36 mouse cellular contexts compared by ENCODE assay signal in the genomic region with DNA sequence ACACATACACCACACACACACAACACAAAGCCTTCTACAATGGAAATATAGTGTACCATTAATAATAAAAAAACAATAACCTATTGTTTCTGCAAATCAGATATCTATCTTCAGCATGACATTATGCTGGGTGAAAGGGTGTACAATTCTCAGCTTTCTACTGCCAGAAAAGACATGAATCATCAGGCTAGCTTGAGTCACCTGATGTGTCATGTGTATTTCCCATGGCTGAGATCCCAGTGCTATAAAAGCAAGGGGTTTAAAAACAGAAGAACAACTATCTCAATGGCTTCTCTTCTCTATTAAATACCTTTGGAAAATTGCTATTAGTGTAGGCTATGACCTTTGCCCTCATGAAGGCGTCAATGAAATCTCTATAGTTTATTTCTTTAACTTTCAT.
DNase-seq lines count a peak whose midpoint lies in the region; ATAC-seq and TF ChIP-seq lines count a peak whose summit lies in the region.
"Had no signal": no experiment of that assay in that cellular context is flagged by ENCODE, and none has a peak within 500 bp of the region (broad histone marks: within the 10 kb centered on the region; RNA-seq: fewer than 3 reads in every experiment).

No protein-coding gene starts in this region.

- DNase-seq in 3T3-L1 (ENCODE audit: low read depth, low spot score) (peak; percentile 92), NIH3T3 (ENCODE audit: low read depth) (peak; percentile 83)
- DNase-seq in fibroblast of lung, adult 2 months (ENCODE audit: low read depth), result peak; percentile 65
- no peak for DNase-seq in forebrain, postnatal 0 days
- DNase-seq in heart, adult 2 months, result no peak
- DNase-seq: adrenal gland, postnatal 10 days; B cell, adult 2 months; cerebellum, adult 2 months; cerebellum, postnatal 14 days; gastrocnemius, postnatal 14 days; heart, adult 11 months; heart, postnatal 4 days; kidney, adult 18-20 months; kidney, postnatal 10 days; layer of hippocampus, postnatal 36 days; liver; lung, adult 2 months; lung, postnatal 10 days; right cerebral cortex, postnatal 25 days; spleen, adult 18-20 months; thymus, adult 18-20 months; thymus, postnatal 25 days had no signal

- no peak for TF ChIP-seq EP300 in heart, adult 2 months (IDR thresholded peaks at IDR 0.05; ENCODE audit: insufficient read depth, low read depth, low read length)

- no peak overlapping the region for H3K9ac ChIP-seq in intestine, postnatal 0 days (ENCODE audit: low read depth, low read length)
- H3K9ac ChIP-seq in intestine, embryonic 16.5 days (ENCODE audit: low read depth, low read length), result no peak overlapping the region
- H3K9ac ChIP-seq in forebrain, postnatal 0 days, result no peak overlapping the region
- no peak overlapping the region for H3K9ac ChIP-seq in heart, adult 2 months (ENCODE audit: low read depth, low read length)
- H3K9ac ChIP-seq: embryonic facial prominence, embryonic 15.5 days; heart, embryonic 12.5 days; hindbrain, embryonic 13.5 days; liver, embryonic 14.5 days; midbrain, embryonic 15.5 days had no signal

- H3K4me3 ChIP-seq in intestine, postnatal 0 days (ENCODE audit: low read depth, low read length), result no peak overlapping the region
- H3K4me3 ChIP-seq in intestine, embryonic 16.5 days (ENCODE audit: low read length), result no peak overlapping the region
- H3K4me3 ChIP-seq in forebrain, postnatal 0 days (ENCODE audit: low read depth, low read length), result no peak overlapping the region
- no peak overlapping the region for H3K4me3 ChIP-seq in heart, adult 2 months
- H3K4me3 ChIP-seq: embryonic facial prominence, embryonic 10.5 days; embryonic facial prominence, embryonic 15.5 days; forebrain, embryonic 10.5 days; heart, embryonic 12.5 days; hindbrain, embryonic 13.5 days; midbrain, embryonic 15.5 days had no signal

- no peak for TF ChIP-seq CTCF in intestine, postnatal 0 days (IDR thresholded peaks at IDR 0.05; ENCODE audit: low read depth)
- no peak for TF ChIP-seq CTCF in forebrain, postnatal 0 days (IDR thresholded peaks at IDR 0.05; ENCODE audit: low read depth)
- no peak for TF ChIP-seq CTCF in heart, adult 2 months (IDR thresholded peaks at IDR 0.05)

- H3K36me3 ChIP-seq in intestine, postnatal 0 days (ENCODE audit: control insufficient read depth, insufficient read depth), result no peaks in the 10 kb centered on the region
- no peaks in the 10 kb centered on the region for H3K36me3 ChIP-seq in intestine, embryonic 16.5 days (ENCODE audit: control insufficient read depth, insufficient read depth, low read length)
- no peaks in the 10 kb centered on the region for H3K36me3 ChIP-seq in forebrain, postnatal 0 days (ENCODE audit: insufficient read depth)
- H3K36me3 ChIP-seq in heart, adult 2 months (ENCODE audit: control insufficient read depth, insufficient read depth, low read length), result no peaks in the 10 kb centered on the region
- H3K36me3 ChIP-seq: embryonic facial prominence, embryonic 10.5 days; embryonic facial prominence, embryonic 15.5 days; forebrain, embryonic 10.5 days; G1E; heart, embryonic 12.5 days; hindbrain, embryonic 13.5 days; midbrain, embryonic 15.5 days had no signal

- H3K4me1 ChIP-seq in intestine, postnatal 0 days (replicated peaks; ENCODE audit: control insufficient read depth, insufficient read depth, low read length), result 0 out of 2 replicates have a peak, but pooled peaks cover 3% of the 10 kb centered on the region
- H3K4me1 ChIP-seq in intestine, embryonic 16.5 days (ENCODE audit: control insufficient read depth, insufficient read depth, low read length), result peaks cover 4% of the 10 kb centered on the region; the same call in 1 of the 2 replicates
- H3K4me1 ChIP-seq in forebrain, postnatal 0 days (ENCODE audit: insufficient read depth), result no peaks in the 10 kb centered on the region
- H3K4me1 ChIP-seq in heart, adult 2 months (ENCODE audit: control insufficient read depth, insufficient read depth, low read length), result no peaks in the 10 kb centered on the region
- H3K4me1 ChIP-seq: embryonic facial prominence, embryonic 10.5 days; embryonic facial prominence, embryonic 15.5 days; forebrain, embryonic 10.5 days; heart, embryonic 12.5 days; hindbrain, embryonic 13.5 days; midbrain, embryonic 15.5 days had no signal

- 31% methylated on average over 1 of the region's 1 CpGs for WGBS in intestine, postnatal 0 days
- 84% methylated on average over 1 of the region's 1 CpGs for WGBS in intestine, embryonic 16.5 days
- 93% methylated on average over 1 of the region's 1 CpGs for WGBS in forebrain, postnatal 0 days
- 65% methylated on average over 1 of the region's 1 CpGs for WGBS in heart, adult 2 months

- ATAC-seq in intestine, postnatal 0 days, result 0 out of 2 replicates have a peak, but pooled peaks have one; percentile 21
- no peak for ATAC-seq in intestine, embryonic 16.5 days
- ATAC-seq in forebrain, postnatal 0 days, result no peak
- no peak for ATAC-seq in granulocyte monocyte progenitor cell, adult 5-6 weeks (replicated peaks; ENCODE audit: poor library complexity, severe bottlenecking)
- ATAC-seq: activated CD4-positive, CD25-positive, alpha-beta regulatory T cell, adult 4 months; forebrain, embryonic 16.5 days; midbrain, embryonic 15.5 days had no signal

- no peaks in the 10 kb centered on the region for H3K27me3 ChIP-seq in intestine, postnatal 0 days (replicated peaks; ENCODE audit: control insufficient read depth, insufficient read depth, low read length)
- no peaks in the 10 kb centered on the region for H3K27me3 ChIP-seq in intestine, embryonic 16.5 days (replicated peaks; ENCODE audit: control insufficient read depth, insufficient read depth, low read length)
- no peaks in the 10 kb centered on the region for H3K27me3 ChIP-seq in forebrain, postnatal 0 days (ENCODE audit: insufficient read depth, low read length)
- H3K27me3 ChIP-seq in heart, adult 2 months (ENCODE audit: control insufficient read depth, insufficient read depth, low read length), result no peaks in the 10 kb centered on the region
- H3K27me3 ChIP-seq: embryonic facial prominence, embryonic 15.5 days; heart, embryonic 12.5 days; hindbrain, embryonic 13.5 days; midbrain, embryonic 15.5 days had no signal

- no peaks in the 10 kb centered on the region for H3K79me2 ChIP-seq in heart, adult 2 months (replicated peaks; ENCODE audit: control insufficient read depth, insufficient read depth, low read length)

- no peak for TF ChIP-seq POLR2A in heart, adult 2 months (IDR thresholded peaks at IDR 0.05; ENCODE audit: insufficient read depth, low read depth, low read length)

- H3K9me3 ChIP-seq in intestine, postnatal 0 days (ENCODE audit: control insufficient read depth), result no peaks in the 10 kb centered on the region
- H3K9me3 ChIP-seq in intestine, embryonic 16.5 days (ENCODE audit: control insufficient read depth, low read length), result no peaks in the 10 kb centered on the region
- no peaks in the 10 kb centered on the region for H3K9me3 ChIP-seq in forebrain, postnatal 0 days (ENCODE audit: low read length)
- H3K9me3 ChIP-seq: embryonic facial prominence, embryonic 10.5 days; embryonic facial prominence, embryonic 15.5 days; forebrain, embryonic 10.5 days; G1E; heart, embryonic 12.5 days; hindbrain, embryonic 13.5 days; midbrain, embryonic 15.5 days had no signal

- no peak overlapping the region for H3K4me2 ChIP-seq in intestine, postnatal 0 days (replicated peaks; ENCODE audit: low read depth)
- no peak overlapping the region for H3K4me2 ChIP-seq in intestine, embryonic 16.5 days (ENCODE audit: low read depth, low read length)
- H3K4me2 ChIP-seq in forebrain, postnatal 0 days (ENCODE audit: low read depth), result no peak overlapping the region
- H3K4me2 ChIP-seq: embryonic facial prominence, embryonic 15.5 days; heart, embryonic 12.5 days; hindbrain, embryonic 13.5 days; midbrain, embryonic 15.5 days had no signal

- H3K27ac ChIP-seq in intestine, postnatal 0 days (ENCODE audit: low read depth, low read length), result no peak overlapping the region
- H3K27ac ChIP-seq in intestine, embryonic 16.5 days (ENCODE audit: low read length), result no peak overlapping the region; the same call in 1 of the 2 replicates
- H3K27ac ChIP-seq in forebrain, postnatal 0 days (ENCODE audit: low read depth, low read length), result no peak overlapping the region
- no peak overlapping the region for H3K27ac ChIP-seq in heart, adult 2 months
- H3K27ac ChIP-seq: embryonic facial prominence, embryonic 10.5 days; embryonic facial prominence, embryonic 15.5 days; forebrain, embryonic 10.5 days; hindbrain, embryonic 13.5 days; liver, embryonic 14.5 days; macrophage; midbrain, embryonic 15.5 days had no signal

- intact Hi-C loops in heart, adult 2 months (cut with DNase I), result no loop called here

Comparison
In these comparisons a context has a peak if more than half of its experiments do, and no peak if none do; other contexts are left out.
1. DNase-seq: peak in 3T3-L1 (single experiment), NIH3T3 (single experiment) and fibroblast of lung, adult 2 months (single experiment); none in forebrain, postnatal 0 days (single experiment) and heart, adult 2 months (0 of 2).